Mouse (Mus musculus) megakaryocyte, embryonic 14.5 days (primary cell): Measurements from ENCODE around the gene Pbx2. TPM values are rescaled to one million over a fixed set of nuclear protein-coding genes. Genes with fewer than 3 reads are reported as not detected.

ENCODE experiments used
- H3K27me3 ChIP-seq: replicated peaks from 2 replicates; pipeline ENCODE3; 2012; ENCODE audit warnings: inconsistent platforms
- H3K36me3 ChIP-seq: replicated peaks from 2 replicates; pipeline ENCODE3; 2012; ENCODE audit warnings: low read length, inconsistent platforms, mixed read lengths
- H3K4me1 ChIP-seq: 2 replicates; pipeline ENCODE4 v1.6.1; 2012; ENCODE audit warnings: inconsistent platforms
- H3K4me3 ChIP-seq: replicated peaks from 2 replicates; pipeline ENCODE3; 2012; ENCODE audit warnings: moderate library complexity, mild to moderate bottlenecking, inconsistent platforms
- H3K9me3 ChIP-seq: 2 replicates; pipeline ENCODE4 v1.6.1; 2012; ENCODE audit warnings: inconsistent platforms
- FLI1 ChIP-seq: IDR thresholded peaks from 2 replicates; pipeline ENCODE4 v1.6.1; 2012; ENCODE audit warnings: low read length, inconsistent platforms, mixed read lengths
- GATA1 ChIP-seq: IDR thresholded peaks from 3 replicates; pipeline ENCODE4 v1.6.1; 2012; ENCODE audit warnings: mixed read lengths, low read length, inconsistent platforms, borderline replicate concordance
- polyA plus RNA-seq: library from polyadenylated mRNA; stranded (reverse); fragments of >175 nt; gene quantifications from 2 replicates; pipeline ENCODE4 v1.2.3, GENCODE M21; 2012; ENCODE audit warnings: low replicate concordance; ENCODE audit not compliant: insufficient read depth

The Pbx2 gene
- polyA plus RNA-seq, 1 experiment: 181 TPM

- peaks cover 41% of the 10 kb centered on the region for H3K27me3 ChIP-seq
These were observed 31.2 kb upstream of the Pbx2 start for GRCm38 (mm10) chr17:34559895-34560294.

GRCm38 (mm10) chr17:34560438-34560837, 30.6 kb upstream of the Pbx2 start:
- no peak for TF ChIP-seq GATA1
- no peaks in the 10 kb centered on the region for H3K9me3 ChIP-seq
- no peak overlapping the region for H3K4me3 ChIP-seq
- no peaks in the 10 kb centered on the region for H3K36me3 ChIP-seq
- H3K4me1 ChIP-seq: peaks cover 22% of the 10 kb centered on the region
- H3K27me3 ChIP-seq: peaks cover 47% of the 10 kb centered on the region

More at GRCm38 (mm10) chr17:34559895-34560294, 31.2 kb upstream of the Pbx2 start:
- no peaks in the 10 kb centered on the region for H3K36me3 ChIP-seq
- no peaks in the 10 kb centered on the region for H3K9me3 ChIP-seq
- H3K4me3 ChIP-seq: no peak overlapping the region
- peaks cover 22% of the 10 kb centered on the region for H3K4me1 ChIP-seq
- no peak for TF ChIP-seq GATA1

DNA sequence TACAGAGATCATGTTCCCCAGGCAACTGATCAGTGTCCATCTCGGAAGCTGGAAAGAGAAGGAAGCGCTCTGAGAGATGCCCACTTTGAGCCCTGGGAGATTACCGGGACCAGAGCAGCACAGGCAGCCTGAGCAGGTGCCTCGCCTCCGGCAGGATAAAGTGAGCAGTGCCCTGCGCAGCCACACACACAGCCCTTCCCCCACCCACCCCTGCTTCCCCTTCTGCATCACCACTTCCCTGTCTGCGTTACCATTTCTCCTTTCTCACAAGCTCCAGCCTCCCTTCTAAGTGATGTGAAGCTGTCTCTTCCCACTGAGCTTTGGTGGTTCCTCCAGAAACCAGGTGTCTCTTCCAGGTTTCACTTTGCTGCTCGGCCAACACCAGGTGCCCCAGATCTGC, 29.9 kb upstream of the Pbx2 start:
- no peaks in the 10 kb centered on the region for H3K36me3 ChIP-seq
- peak overlapping the region; percentile 42 for H3K4me3 ChIP-seq
- H3K4me1 ChIP-seq: peaks cover 22% of the 10 kb centered on the region
- TF ChIP-seq GATA1 (no peak), FLI1 (no peak)
- peaks cover 6% of the 10 kb centered on the region for H3K9me3 ChIP-seq
- H3K27me3 ChIP-seq: peaks cover 54% of the 10 kb centered on the region

DNA sequence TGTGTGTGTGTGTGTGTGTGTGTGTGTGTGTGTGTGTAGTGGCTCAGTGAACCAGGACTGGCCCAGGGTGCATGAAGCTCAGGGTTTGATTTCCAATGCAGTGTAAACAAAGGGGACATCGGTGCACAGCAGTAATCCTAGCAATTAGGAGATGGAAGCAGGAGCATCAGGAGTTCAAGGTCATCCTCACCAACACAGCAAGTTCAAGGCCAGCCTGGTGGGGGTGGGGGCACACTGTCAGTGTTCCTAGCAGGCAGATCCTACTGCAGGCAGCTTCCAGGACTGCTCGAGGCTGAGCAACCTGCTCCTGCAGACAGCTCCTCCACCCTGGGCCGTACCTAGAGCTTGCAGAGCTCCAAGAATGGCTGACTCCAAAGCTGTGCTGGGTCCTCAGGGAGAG, 28.5 kb upstream of the Pbx2 start:
- peaks cover 54% of the 10 kb centered on the region for H3K27me3 ChIP-seq
- H3K9me3 ChIP-seq: peaks cover 6% of the 10 kb centered on the region
- TF ChIP-seq GATA1 (no peak), FLI1 (no peak)
- no peak overlapping the region for H3K4me3 ChIP-seq
- no peaks in the 10 kb centered on the region for H3K36me3 ChIP-seq
- H3K4me1 ChIP-seq: peaks cover 16% of the 10 kb centered on the region

- no peak for TF ChIP-seq FLI1
- H3K36me3 ChIP-seq: no peaks in the 10 kb centered on the region
- H3K27me3 ChIP-seq: peaks cover 52% of the 10 kb centered on the region
- H3K4me1 ChIP-seq: peaks cover 16% of the 10 kb centered on the region
- H3K9me3 ChIP-seq: peaks cover 6% of the 10 kb centered on the region
- no peak overlapping the region for H3K4me3 ChIP-seq
These were observed 27.7 kb upstream of the Pbx2 start for GRCm38 (mm10) chr17:34563354-34563753.

DNA sequence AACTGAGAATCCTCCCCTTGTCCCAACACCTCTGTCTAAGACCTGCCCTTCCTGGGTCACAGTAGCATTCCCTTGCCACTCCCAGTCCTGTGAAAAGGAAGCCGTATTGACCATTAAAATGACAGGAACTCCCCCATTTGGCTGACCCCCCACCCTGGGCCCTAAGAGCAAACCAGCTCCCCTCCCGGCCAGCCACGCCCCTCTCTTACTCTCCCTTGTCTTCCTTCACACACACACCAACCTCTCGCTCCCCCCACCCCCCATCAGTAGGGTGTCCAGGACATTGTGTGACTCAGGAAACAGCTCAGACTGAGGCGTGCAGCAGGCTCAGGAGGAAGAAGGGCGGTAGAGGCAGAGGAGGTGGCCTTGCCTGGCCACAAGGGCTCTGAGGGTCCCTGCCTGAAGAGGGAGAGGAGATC, 27.1 kb upstream of the Pbx2 start, which contains the start of gene Notch4:
TSS of gene Notch4 (plus strand) at position 266 of the 419 bp plus-strand sequence.
- peak within 1 kb of the TSS; percentile 59 for H3K4me3 ChIP-seq
- H3K4me1 ChIP-seq: peaks cover 16% of the 10 kb centered on the region
- H3K36me3 ChIP-seq: no peaks in the 10 kb centered on the region
- peaks cover 51% of the 10 kb centered on the region for H3K27me3 ChIP-seq
- TF ChIP-seq GATA1 (no peak), FLI1 (no peak)
- H3K9me3 ChIP-seq: peaks cover 6% of the 10 kb centered on the region

GRCm38 (mm10) chr17:34564796-34565195, 26.3 kb upstream of the Pbx2 start:
- Histone ChIP-seq H3K4me1 (peaks cover 16% of the 10 kb centered on the region), H3K36me3 (no peaks in the 10 kb centered on the region), H3K4me3 (no peak overlapping the region), H3K9me3 (peaks cover 6% of the 10 kb centered on the region), H3K27me3 (peaks cover 51% of the 10 kb centered on the region)
- no peak for TF ChIP-seq GATA1
- TF ChIP-seq FLI1: no peak

- peaks cover 72% of the 10 kb centered on the region for H3K27me3 ChIP-seq
- H3K4me3 ChIP-seq: no peak overlapping the region
- H3K9me3 ChIP-seq: peaks cover 13% of the 10 kb centered on the region
- no peaks in the 10 kb centered on the region for H3K36me3 ChIP-seq
- TF ChIP-seq FLI1 (no peak), GATA1 (no peak)
- peaks cover 11% of the 10 kb centered on the region for H3K4me1 ChIP-seq
These were observed 23.8 kb upstream of the Pbx2 start for GRCm38 (mm10) chr17:34567311-34567710.

DNA sequence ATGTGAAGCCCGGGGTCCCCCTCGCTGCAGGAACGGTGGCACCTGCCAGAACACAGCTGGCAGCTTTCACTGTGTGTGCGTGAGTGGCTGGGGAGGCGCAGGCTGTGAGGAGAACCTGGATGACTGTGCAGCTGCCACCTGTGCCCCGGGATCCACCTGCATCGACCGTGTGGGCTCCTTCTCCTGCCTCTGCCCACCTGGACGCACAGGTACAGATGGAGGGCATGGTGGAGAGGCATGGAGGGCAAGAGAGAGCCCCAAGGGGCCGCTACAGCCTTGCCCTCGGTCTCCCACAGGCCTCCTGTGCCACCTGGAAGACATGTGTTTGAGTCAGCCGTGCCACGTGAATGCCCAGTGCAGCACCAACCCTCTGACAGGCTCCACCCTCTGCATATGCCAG, 22.6 kb upstream of the Pbx2 start:
- peaks cover 70% of the 10 kb centered on the region for H3K27me3 ChIP-seq
- peaks cover 11% of the 10 kb centered on the region for H3K4me1 ChIP-seq
- TF ChIP-seq FLI1: no peak
- no peak for TF ChIP-seq GATA1
- H3K4me3 ChIP-seq: peak overlapping the region; percentile 31
- no peaks in the 10 kb centered on the region for H3K36me3 ChIP-seq
- H3K9me3 ChIP-seq: peaks cover 14% of the 10 kb centered on the region

DNA sequence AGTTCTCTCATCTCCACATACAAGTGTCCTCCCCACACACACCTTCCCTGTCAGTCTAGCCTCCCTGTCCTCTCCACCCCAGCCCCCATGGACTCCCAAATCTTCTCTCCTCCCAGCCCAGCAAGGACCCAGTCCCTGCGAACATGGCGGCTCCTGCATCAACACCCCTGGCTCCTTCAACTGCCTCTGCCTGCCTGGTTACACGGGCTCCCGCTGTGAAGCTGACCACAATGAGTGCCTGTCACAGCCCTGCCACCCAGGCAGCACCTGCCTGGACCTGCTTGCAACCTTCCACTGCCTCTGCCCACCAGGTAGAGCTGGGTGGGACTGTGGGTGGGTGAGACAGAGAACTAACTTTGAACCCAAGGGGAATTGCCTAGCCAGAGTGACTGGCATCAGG, 21.1 kb upstream of the Pbx2 start:
- Histone ChIP-seq H3K9me3 (peaks cover 14% of the 10 kb centered on the region), H3K27me3 (peaks cover 71% of the 10 kb centered on the region), H3K4me3 (no peak overlapping the region), H3K36me3 (no peaks in the 10 kb centered on the region), H3K4me1 (peaks cover 3% of the 10 kb centered on the region; the same call in 1 of the 2 replicates)
- no peak for TF ChIP-seq GATA1
- no peak for TF ChIP-seq FLI1

- H3K27me3 ChIP-seq: peaks cover 63% of the 10 kb centered on the region
These were observed 19.2 kb upstream of the Pbx2 start for GRCm38 (mm10) chr17:34571875-34572274.

More at GRCm38 (mm10) chr17:34571875-34572274, 19.2 kb upstream of the Pbx2 start:
- Histone ChIP-seq H3K4me1 (peaks cover 3% of the 10 kb centered on the region; the same call in 1 of the 2 replicates), H3K36me3 (no peaks in the 10 kb centered on the region), H3K9me3 (peaks cover 8% of the 10 kb centered on the region; the same call in 1 of the 2 replicates), H3K4me3 (no peak overlapping the region)
- TF ChIP-seq GATA1: no peak
- no peak for TF ChIP-seq FLI1
